Mouse (Mus musculus) spleen, adult 2 months (tissue): ENCODE data around the gene Supt6.

Experiments used
- CTCF ChIP-seq: fragments of 200-500 bp; IDR thresholded peaks from 2 replicates; pipeline ENCODE4 v1.5.1; 2011; ENCODE audit warnings: mild to moderate bottlenecking, inconsistent platforms; ENCODE audit not compliant: insufficient read depth, insufficient read length, insufficient replicate concordance; ENCODE audit errors: extremely low read depth
- POLR2A ChIP-seq: fragments of 200-500 bp; IDR thresholded peaks from 2 replicates; pipeline ENCODE4 v1.6.1; 2011; ENCODE audit warnings: low read depth, low read length, inconsistent platforms

GRCm38 (mm10) chr11:78168541-78169468, 77.0 kb downstream of the Supt6 start:
- TF ChIP-seq CTCF (no peak), POLR2A (no peak)
